Mouse (Mus musculus) hindbrain, embryonic 11.5 days (tissue): Measurements from ENCODE around the gene Cebpz. TPM values are rescaled to one million over a fixed set of nuclear protein-coding genes. Genes with fewer than 3 reads are reported as not detected.

ENCODE experiments used
- ATAC-seq: fragments of 200-750 bp; cut with Nextera tagmentation; 2 replicates; pipeline ENCODE4 v1.8.0; 2017; ENCODE audit warnings: mild to moderate bottlenecking, moderate TSS enrichment, moderate library complexity; ENCODE audit not compliant: low FRiP score
- DNase-seq: peaks from one replicate; pipeline ENCODE4 v3.0.0-alpha.2; 2015; ENCODE audit warnings: low spot score
- H3K27ac ChIP-seq: fragments of 300-500 bp; sonication (generic); 2 replicates; pipeline ENCODE4 v1.5.1; 2014; ENCODE audit warnings: mild to moderate bottlenecking, low read depth, low read length
- H3K27me3 ChIP-seq: fragments of 300-500 bp; sonication (generic); 2 replicates; pipeline ENCODE4 v1.6.1; 2014; ENCODE audit warnings: mild to moderate bottlenecking, low read length, moderate library complexity, mixed read lengths; ENCODE audit not compliant: control insufficient read depth, insufficient read depth
- H3K36me3 ChIP-seq: fragments of 300-500 bp; sonication (generic); 2 replicates; pipeline ENCODE4 v1.6.1; 2014; ENCODE audit warnings: mild to moderate bottlenecking, low read length, moderate library complexity, mixed read lengths; ENCODE audit not compliant: control insufficient read depth, insufficient read depth
- H3K4me1 ChIP-seq: fragments of 300-500 bp; sonication (generic); replicated peaks from 2 replicates; pipeline ENCODE4 v1.6.1; 2014; ENCODE audit warnings: low read length, mixed read lengths; ENCODE audit not compliant: control insufficient read depth, insufficient read depth
- H3K4me2 ChIP-seq: fragments of 300-500 bp; sonication (generic); replicated peaks from 2 replicates; pipeline ENCODE4 v1.6.1; 2014; ENCODE audit warnings: mild to moderate bottlenecking, low read depth, low read length
- H3K4me3 ChIP-seq: fragments of 300-500 bp; sonication (generic); 2 replicates; pipeline ENCODE4 v1.5.1; 2014; ENCODE audit warnings: low read depth, low read length
- H3K9ac ChIP-seq: fragments of 300-500 bp; sonication (generic); 2 replicates; pipeline ENCODE4 v1.6.1; 2014; ENCODE audit warnings: low read depth, low read length
- H3K9me3 ChIP-seq: fragments of 300-500 bp; sonication (generic); 2 replicates; pipeline ENCODE4 v1.6.1; 2016; ENCODE audit warnings: low read length; ENCODE audit not compliant: control insufficient read depth
- WGBS: fragments of 180-500 bp; shearing (Covaris S2); extraction: QIAGEN DNeasy Blood & Tissue Kit; methylation state at CpG from one replicate; pipeline ENCODE4 v1.1.7; 2014; 5-methylcytosine and 5-hydroxymethylcytosine counted together
- polyA plus RNA-seq: library from polyadenylated mRNA; unstranded; fragments of >200 nt; fragmentation: Nextera tagmentation; extraction: Ambion mirVana; gene quantifications from 2 replicates; pipeline ENCODE4 v1.2.1, GENCODE M21; 2014

Cebpz gene
- polyA plus RNA-seq, 1 experiment from 2014 or later: 61.5 TPM

DNA sequence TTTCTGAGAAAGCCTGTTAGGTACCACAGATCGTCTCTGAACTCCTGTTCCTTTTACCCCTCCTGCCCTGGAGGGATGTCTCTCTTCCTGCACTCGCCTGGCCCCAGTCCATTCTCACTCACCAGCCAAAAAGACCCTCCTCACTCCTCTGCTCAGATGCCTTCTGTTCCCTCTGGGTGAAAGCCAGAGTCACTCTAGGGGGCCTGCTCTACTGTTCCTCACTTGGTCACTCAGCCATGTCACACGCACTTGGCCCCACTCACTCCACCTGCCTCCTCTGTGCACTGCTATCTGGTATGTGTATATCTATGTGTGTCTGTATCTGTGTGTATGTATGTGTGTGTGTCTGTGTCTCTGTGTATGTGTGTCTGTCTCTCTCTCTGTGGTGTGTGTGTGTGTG is 47.7 kb downstream of the Cebpz start:
- ATAC-seq: no peak
- 62% methylated on average over 3 of the region's 3 CpGs for WGBS
- no peak overlapping the region for H3K4me2 ChIP-seq

DNA sequence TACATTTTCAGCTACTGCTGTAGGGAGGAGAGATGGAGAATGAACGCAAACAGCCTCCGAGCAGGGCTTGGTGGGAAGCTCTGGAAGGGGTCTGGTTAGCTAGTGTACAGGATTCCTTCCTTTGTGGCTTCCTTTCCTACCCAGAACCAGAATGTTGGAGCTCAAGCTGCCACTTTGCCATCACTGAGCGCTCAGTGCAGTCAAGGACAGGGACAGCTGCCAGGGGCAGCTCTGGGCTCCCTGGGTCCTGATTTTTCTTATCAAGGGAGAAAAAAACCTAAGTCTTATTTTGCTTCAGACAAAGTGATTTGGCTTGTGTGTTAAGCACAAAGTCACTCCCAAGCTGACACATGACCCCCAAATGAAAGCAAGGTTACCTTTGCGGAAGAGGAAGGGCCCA is 48.3 kb downstream of the Cebpz start:
- no peak for DNase-seq
- Histone ChIP-seq H3K4me1 (no peaks in the 10 kb centered on the region), H3K4me3 (no peak overlapping the region), H3K36me3 (no peaks in the 10 kb centered on the region), H3K4me2 (no peak overlapping the region), H3K27ac (no peak overlapping the region), H3K27me3 (no peaks in the 10 kb centered on the region), H3K9ac (no peak overlapping the region), H3K9me3 (no peaks in the 10 kb centered on the region)
- WGBS: 89% methylated on average over 4 of the region's 4 CpGs
- ATAC-seq: no peak

More for the DNA sequence above, 47.7 kb downstream of the Cebpz start:
- Histone ChIP-seq H3K27me3 (no peaks in the 10 kb centered on the region), H3K4me3 (no peak overlapping the region), H3K9ac (no peak overlapping the region), H3K27ac (no peak overlapping the region), H3K9me3 (no peaks in the 10 kb centered on the region), H3K4me1 (no peaks in the 10 kb centered on the region), H3K36me3 (no peaks in the 10 kb centered on the region)
- no peak for DNase-seq

DNA sequence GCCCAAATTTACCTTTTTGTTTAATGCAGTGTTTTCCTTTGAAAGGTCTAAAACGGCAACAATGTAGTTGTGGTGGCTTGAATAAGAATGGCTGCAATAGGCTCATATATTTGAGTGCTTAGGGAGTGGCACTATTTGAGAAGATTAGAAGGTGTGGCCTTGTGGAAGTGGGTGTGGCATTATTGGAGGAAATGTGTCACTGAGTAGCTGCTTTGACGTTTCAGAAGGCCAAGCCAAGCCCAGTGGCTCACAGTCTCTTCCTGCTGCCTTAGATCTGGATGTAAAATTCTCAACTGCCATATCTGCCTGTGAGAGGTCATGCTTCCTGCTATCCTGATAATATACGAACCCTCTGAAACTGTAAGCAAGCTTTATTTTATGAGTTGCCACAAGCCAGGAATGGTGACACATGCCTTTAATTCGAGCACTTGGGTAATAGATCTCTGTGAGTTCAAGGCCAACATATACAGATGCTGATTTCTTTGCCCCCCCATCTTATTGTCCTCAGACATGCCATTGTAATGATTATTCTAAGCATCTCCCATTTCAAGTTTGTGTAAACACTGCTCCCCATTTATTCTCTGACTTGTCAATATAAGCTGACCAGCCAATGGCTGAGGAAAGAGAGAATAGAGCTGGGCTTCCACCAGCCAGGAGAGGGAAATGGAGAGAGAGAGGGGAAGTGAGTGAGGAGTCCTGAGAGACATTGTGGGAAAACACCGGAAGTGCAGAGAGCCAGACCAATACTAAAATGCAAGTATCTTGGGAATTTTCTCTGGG is 51.4 kb downstream of the Cebpz start:
- no peak for ATAC-seq
- Histone ChIP-seq H3K4me1 (no peaks in the 10 kb centered on the region), H3K36me3 (no peaks in the 10 kb centered on the region), H3K4me3 (no peak overlapping the region), H3K27ac (no peak overlapping the region), H3K4me2 (no peak overlapping the region), H3K9me3 (no peaks in the 10 kb centered on the region), H3K9ac (no peak overlapping the region), H3K27me3 (no peaks in the 10 kb centered on the region)
- 87% methylated on average over 5 of the region's 5 CpGs for WGBS
- no peak for DNase-seq

DNA sequence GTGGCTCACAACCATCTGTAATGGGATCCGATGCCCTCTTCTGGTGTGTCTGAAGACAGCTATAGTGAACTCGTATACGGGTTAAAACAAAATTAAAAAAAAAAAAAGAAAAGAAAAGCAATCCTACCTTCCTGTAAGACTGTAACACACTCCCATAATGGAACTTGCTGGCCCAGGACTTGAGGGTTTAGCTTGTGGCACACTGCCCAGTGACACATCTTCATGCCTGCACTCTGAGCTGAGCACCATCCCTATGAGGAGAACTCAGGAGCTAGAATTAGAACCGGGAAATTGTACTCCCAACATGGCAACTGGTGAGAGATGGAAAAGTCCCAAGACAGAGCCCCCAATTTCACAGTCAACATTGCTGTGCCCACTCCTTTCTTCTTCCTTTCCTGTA is 53.6 kb downstream of the Cebpz start:
- Histone ChIP-seq H3K4me1 (no peaks in the 10 kb centered on the region), H3K9me3 (no peaks in the 10 kb centered on the region), H3K36me3 (no peaks in the 10 kb centered on the region), H3K27me3 (no peaks in the 10 kb centered on the region), H3K9ac (no peak overlapping the region), H3K4me2 (no peak overlapping the region), H3K4me3 (no peak overlapping the region), H3K27ac (no peak overlapping the region)
- ATAC-seq (no peak), DNase-seq (no peak)
- WGBS: 90% methylated on average over 4 of the region's 4 CpGs

DNA sequence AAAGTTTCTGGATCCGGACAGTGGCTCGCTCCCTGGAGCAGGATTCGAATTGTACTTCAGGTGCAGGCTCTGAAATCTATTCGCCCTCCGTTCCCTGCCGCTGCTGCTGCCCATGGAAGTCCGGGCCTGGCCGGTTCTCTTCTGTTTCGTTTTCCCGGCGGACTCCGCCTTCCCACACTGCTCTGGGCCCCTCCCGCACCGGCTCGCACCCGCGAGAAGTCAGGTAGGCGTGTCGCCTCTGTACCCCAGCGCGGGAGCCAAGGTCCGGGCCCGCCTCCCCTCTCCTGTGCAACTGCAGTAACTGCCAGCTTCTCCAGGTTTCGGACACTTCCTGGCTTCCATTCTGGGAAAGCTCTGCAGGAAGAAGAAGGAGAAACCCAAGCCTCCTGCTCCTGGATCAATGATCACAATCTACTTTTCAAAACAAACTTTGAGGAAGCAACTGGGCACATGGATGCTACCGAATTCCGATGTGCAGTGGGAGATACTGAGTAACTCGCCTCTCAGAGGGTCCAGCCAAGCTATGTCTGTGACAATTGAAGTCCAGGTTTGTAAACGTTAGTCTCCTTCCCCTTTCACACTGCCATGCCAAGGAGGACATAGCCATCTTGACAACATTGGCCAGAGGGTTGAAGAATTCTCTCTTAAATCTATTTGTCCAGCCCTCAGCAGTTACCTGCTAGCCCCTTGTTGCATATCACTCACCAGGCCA is 54.3 kb downstream of the Cebpz start, which contains the start of gene Eif2ak2:
Gene Eif2ak2, minus strand, starts transcription at position 173 of the 712 bp plus-strand sequence.
- Histone ChIP-seq H3K4me2 (peak within 1 kb of the TSS; percentile 74), H3K4me1 (no peaks in the 10 kb centered on the region), H3K9me3 (no peaks in the 10 kb centered on the region), H3K27me3 (no peaks in the 10 kb centered on the region), H3K4me3 (peak within 1 kb of the TSS; percentile 41), H3K36me3 (no peaks in the 10 kb centered on the region), H3K9ac (peak within 1 kb of the TSS; percentile 40), H3K27ac (no peak within 1 kb of the TSS)
- ATAC-seq (peak; percentile 90), DNase-seq (peak; percentile 71)
- WGBS: 3% methylated on average over 27 of the region's 28 CpGs

DNA sequence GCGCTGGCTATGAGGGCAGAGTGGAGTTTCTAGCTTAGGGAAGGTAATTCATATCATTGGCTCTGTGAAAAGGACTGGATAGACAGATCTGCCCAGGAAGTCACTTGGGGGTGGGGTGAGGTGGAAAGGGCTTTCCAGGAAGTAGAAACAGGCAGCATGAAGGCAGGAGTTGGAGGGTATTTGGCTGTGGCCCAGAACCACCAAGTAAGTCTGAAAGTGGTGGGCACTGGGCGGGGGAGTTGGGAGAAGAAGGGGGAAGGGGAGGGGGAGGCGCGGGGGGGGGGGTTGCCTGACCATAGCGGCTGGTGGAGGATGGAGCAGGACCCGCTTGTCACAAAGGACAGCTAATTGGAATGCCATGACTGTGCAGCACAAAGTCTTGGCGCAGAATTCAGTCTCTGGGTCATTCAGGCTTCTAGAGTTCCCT is 55.0 kb downstream of the Cebpz start:
- ATAC-seq (peak; percentile 75; the same call in 1 of the 2 replicates), DNase-seq (no peak)
- Histone ChIP-seq H3K9me3 (no peaks in the 10 kb centered on the region), H3K9ac (peak overlapping the region; percentile 40), H3K27me3 (no peaks in the 10 kb centered on the region), H3K36me3 (no peaks in the 10 kb centered on the region), H3K27ac (no peak overlapping the region), H3K4me2 (peak overlapping the region; percentile 74), H3K4me3 (peak overlapping the region; percentile 41), H3K4me1 (no peaks in the 10 kb centered on the region)
- 29% methylated on average over 3 of the region's 7 CpGs for WGBS

DNA sequence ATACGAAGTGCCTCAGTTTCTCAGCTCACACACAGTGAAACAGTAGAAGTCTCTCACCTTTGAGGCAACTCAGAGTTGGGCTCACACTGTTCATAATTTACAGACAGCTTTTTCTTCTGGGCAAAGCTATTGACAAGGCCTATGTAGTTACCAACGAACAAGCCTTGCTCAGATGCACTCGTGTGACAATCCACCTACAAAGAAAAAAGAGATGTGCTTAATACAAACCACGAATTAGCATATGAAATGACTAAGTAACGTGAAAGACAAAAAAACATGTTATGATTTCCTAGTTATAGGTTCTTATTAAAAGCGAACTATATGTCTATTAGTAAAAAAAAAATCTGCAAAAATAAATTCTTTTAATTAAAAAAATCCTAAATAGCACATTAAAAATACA is 63.0 kb downstream of the Cebpz start:
- ATAC-seq (no peak), DNase-seq (no peak)
- H3K36me3 ChIP-seq: no peaks in the 10 kb centered on the region
- no peaks in the 10 kb centered on the region for H3K9me3 ChIP-seq
- H3K27ac ChIP-seq: no peak overlapping the region
- H3K9ac ChIP-seq: no peak overlapping the region
- no peaks in the 10 kb centered on the region for H3K4me1 ChIP-seq
- H3K4me2 ChIP-seq: no peak overlapping the region
- no peaks in the 10 kb centered on the region for H3K27me3 ChIP-seq
- H3K4me3 ChIP-seq: no peak overlapping the region
- 91% methylated on average over 6 of the region's 6 CpGs for WGBS
